Mouse (Mus musculus) forebrain, embryonic 10.5 days (tissue): ENCODE measurements at regions not wholly inside any gene's neighbourhood (a gene's known extent, or its start where the extent isn't known, plus 50 kb on each side); places are given as distances from the start of the nearest gene placed in this dataset.
"Not testable (repeated sequence)": the region's sequence is repeated elsewhere in the genome, so short reads cannot be mapped to it uniquely, and the experiment has no call there.

Experiments used
- DNase-seq: peaks from one replicate; pipeline ENCODE4 v3.0.0-alpha.2; 2017; ENCODE audit warnings: low spot score; ENCODE audit errors: extremely low spot score
- H3K27ac ChIP-seq: fragments of 300-500 bp; sonication (generic); 2 replicates; pipeline ENCODE4 v1.5.1; 2016; ENCODE audit warnings: mild to moderate bottlenecking
- H3K27me3 ChIP-seq: fragments of 300-500 bp; sonication (generic); 2 replicates; pipeline ENCODE4 v1.6.1; 2016; ENCODE audit warnings: mild to moderate bottlenecking; ENCODE audit not compliant: poor library complexity, severe bottlenecking
- H3K36me3 ChIP-seq: fragments of 300-500 bp; sonication (generic); replicated peaks from 2 replicates; pipeline ENCODE4 v1.6.1; 2016; ENCODE audit warnings: mild to moderate bottlenecking, moderate library complexity
- H3K4me1 ChIP-seq: fragments of 300-500 bp; sonication (generic); 2 replicates; pipeline ENCODE4 v1.6.1; 2016
- H3K4me3 ChIP-seq: fragments of 300-500 bp; sonication (generic); 2 replicates; pipeline ENCODE4 v1.5.1; 2016; ENCODE audit warnings: mild to moderate bottlenecking, moderate library complexity
- H3K9me3 ChIP-seq: fragments of 300-500 bp; sonication (generic); 2 replicates; pipeline ENCODE4 v1.6.1; 2016; ENCODE audit warnings: mild to moderate bottlenecking, moderate library complexity
- WGBS: fragments of 180-500 bp; shearing (Covaris S2); methylation state at CpG from one replicate; pipeline ENCODE4 v1.1.7; 2016; 5-methylcytosine and 5-hydroxymethylcytosine counted together

DNA sequence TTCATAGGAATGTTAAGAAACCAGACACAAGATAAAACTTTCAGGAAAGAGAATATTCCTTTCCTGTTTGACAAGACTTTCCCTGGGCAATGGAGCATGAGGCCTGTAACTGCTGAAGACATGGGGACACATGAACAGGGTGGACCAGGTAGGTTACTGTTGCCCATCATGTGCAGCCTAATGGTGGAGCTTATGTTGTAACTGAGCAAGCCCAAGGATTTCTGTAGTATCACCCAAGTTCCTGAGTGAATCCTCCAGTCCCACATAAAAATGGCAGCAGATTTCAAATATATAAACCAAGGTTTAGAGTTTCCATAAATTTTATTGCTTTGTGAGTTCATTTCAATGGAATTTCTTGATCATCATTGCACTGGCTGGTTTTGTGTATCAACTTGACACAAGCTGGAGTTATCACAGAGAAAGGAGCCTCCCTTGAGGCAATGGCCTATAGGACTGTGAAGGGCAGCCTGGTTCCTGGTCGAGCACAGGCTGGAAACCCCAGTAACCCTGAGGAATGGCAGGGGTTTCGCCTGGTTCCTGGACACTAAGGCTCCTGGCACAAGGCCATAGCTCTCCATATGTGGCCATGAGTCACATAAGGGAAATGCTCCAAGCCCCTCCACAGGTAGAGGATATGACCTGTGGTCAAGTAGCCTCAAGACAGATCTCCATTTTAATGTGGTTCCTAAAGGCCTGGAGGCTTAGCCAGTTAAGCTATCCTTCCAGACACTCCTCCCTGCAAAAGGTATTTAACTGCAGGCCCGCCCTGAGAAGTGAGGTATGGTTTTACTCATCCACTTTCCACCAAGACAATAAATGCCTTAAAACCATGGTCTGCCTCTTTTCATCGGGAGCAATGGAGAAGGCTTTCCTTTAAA, 92.9 kb upstream of the Pfn2 start:
- Histone ChIP-seq H3K27me3 (no peaks in the 10 kb centered on the region), H3K9me3 (no peaks in the 10 kb centered on the region), H3K4me3 (no peak overlapping the region), H3K4me1 (no peaks in the 10 kb centered on the region), H3K27ac (no peak overlapping the region), H3K36me3 (no peaks in the 10 kb centered on the region)
- WGBS, result 81% methylated on average over 4 of the region's 4 CpGs
- DNase-seq, result no peak

DNA sequence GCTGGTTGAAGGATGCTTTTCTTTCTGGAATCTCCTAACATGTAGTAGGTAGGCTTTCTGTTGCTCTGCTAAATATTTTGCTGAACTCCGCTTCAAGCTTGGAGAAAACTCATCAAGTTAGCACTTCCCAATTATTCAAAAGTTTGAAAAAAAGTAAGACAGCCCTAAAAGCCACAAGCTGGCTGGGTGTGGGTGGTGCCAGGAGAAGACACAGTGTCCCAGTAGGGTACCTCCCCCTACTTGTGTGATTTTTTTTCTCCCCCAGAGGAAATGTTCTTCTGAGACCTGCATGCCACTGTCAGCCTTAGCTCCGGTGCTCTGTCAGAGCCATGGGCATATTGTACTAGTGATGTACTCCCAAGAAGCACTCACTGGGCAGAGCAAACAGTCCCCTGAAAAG, 96.8 kb upstream of the Pfn2 start:
- DNase-seq, result no peak
- no peaks in the 10 kb centered on the region for H3K27me3 ChIP-seq
- no peak overlapping the region for H3K4me3 ChIP-seq
- WGBS, result 85% methylated on average over 2 of the region's 2 CpGs
- H3K4me1 ChIP-seq, result no peaks in the 10 kb centered on the region
- no peak overlapping the region for H3K27ac ChIP-seq
- 0 out of 2 replicates have a peak, but pooled peaks cover 3% of the 10 kb centered on the region for H3K9me3 ChIP-seq
- no peaks in the 10 kb centered on the region for H3K36me3 ChIP-seq

DNA sequence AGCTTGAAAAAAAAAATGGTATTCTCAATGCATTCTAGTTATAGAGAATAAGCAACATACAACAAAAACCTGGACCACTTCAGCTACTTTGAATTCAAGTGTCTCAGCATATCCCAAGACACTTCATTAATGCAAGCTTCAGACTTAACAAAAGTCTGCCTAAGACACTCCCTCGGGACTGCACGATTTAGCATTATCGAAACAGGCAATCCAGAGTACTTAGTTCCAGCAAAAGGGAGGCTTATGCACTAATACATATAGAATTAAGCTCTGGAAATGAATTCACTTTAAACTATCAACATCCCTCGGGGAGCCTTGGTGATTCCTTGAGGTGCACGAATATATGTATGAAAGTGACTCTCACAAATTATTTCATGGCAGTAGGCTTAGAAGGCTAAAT, 97.9 kb upstream of the Pfn2 start:
- no peaks in the 10 kb centered on the region for H3K36me3 ChIP-seq
- H3K27me3 ChIP-seq, result no peaks in the 10 kb centered on the region
- 82% methylated on average over 5 of the region's 5 CpGs for WGBS
- no peak overlapping the region for H3K27ac ChIP-seq
- H3K4me1 ChIP-seq, result peaks cover 3% of the 10 kb centered on the region
- no peak overlapping the region for H3K4me3 ChIP-seq
- DNase-seq, result no peak
- 0 out of 2 replicates have a peak, but pooled peaks cover 3% of the 10 kb centered on the region for H3K9me3 ChIP-seq

DNA sequence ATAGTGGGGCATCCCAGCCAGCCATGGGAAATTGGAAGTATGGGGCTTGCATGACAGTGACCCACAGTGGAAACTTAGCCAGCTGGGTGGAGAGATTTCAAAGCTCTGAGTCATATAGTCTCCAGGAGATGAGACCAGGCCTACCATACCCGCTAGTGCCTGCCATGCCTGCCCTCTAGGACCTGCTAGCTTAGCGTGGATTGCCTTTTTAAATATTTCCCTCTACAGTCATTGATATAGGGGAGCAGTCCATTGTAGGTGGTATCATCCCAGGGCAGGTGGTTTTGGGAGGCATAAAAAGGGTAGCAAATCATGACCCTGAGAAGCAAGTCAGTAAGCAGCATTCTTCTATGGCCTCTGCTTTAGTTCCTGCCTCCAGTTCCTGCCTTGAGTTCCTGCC, 99.5 kb upstream of the Pfn2 start:
- Histone ChIP-seq H3K27ac (no peak overlapping the region), H3K9me3 (0 out of 2 replicates have a peak, but pooled peaks cover 3% of the 10 kb centered on the region), H3K36me3 (no peaks in the 10 kb centered on the region), H3K4me3 (no peak overlapping the region), H3K4me1 (peaks cover 19% of the 10 kb centered on the region), H3K27me3 (no peaks in the 10 kb centered on the region)
- 86% methylated on average over 2 of the region's 2 CpGs for WGBS
- DNase-seq, result no peak

DNA sequence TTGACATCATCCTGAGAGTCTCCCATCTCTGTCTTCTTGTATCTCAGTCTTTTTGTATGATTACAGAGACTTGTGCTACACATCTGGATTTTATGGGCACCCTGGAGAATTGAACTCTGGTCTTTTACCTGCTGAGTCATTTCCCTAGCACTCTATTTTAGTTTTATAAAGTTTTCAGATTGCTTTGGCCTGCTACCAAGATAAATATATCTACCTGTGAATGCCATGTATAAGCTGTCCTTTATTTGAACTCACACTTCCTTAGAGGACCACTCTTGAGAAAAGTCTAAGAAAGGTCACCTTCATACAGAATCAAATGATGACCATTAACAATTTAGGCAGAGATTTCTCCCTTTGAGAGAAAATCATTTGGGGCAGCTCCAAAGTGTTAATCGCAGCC, 100.8 kb upstream of the Pfn2 start:
- H3K36me3 ChIP-seq, result no peaks in the 10 kb centered on the region
- H3K9me3 ChIP-seq, result 0 out of 2 replicates have a peak, but pooled peaks cover 3% of the 10 kb centered on the region
- no peak overlapping the region for H3K4me3 ChIP-seq
- DNase-seq, result no peak
- H3K4me1 ChIP-seq, result peaks cover 20% of the 10 kb centered on the region
- no peaks in the 10 kb centered on the region for H3K27me3 ChIP-seq
- WGBS, result 94% methylated on average over 1 of the region's 1 CpGs
- no peak overlapping the region for H3K27ac ChIP-seq

DNA sequence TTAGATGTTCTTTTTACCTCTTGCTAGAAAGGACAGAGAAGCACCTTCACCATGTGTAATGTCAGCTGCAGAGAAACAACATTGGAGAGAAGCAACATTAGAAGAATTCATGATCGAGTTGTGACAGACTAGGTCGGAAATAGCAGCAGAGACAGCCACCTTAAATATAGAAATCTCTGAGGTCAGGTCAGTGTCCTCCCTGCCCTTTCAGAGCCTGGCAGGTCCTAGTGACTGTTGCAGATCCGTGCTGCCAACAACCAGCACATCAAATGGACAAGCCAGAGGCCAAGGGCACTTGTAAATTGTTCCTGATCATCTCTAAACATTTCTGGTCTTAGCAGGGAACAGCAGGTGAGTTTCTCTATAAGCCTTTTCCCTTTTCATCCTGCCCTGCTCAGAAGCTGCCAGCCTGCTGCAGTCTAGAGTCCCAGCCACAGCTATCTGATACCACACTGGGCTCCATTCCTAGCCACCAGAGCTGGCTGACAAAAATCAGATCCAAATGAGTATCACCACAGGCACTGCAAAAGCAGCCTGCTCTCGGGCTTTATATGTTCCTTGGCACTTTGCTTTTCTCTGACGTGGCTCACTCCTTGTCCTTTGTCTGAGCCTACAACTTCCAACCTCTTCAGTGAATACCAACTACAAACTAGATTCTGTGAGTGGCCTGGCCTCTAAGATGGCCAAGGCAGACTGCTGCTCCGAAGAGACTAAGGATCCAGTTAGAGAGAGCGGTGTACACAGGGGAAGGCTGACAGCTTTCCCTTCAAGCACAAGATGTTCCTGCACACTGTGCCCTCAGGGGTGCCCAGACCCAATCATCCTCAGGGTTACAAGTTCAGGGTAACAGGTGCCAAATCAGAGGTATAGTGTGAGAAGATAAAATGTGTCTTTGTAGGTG, 102.8 kb upstream of the Pfn2 start:
- H3K27me3 ChIP-seq, result no peaks in the 10 kb centered on the region
- peak overlapping the region; percentile 63 for H3K27ac ChIP-seq
- H3K36me3 ChIP-seq, result no peaks in the 10 kb centered on the region
- 67% methylated on average over 7 of the region's 7 CpGs for WGBS
- no peak overlapping the region for H3K4me3 ChIP-seq
- H3K4me1 ChIP-seq, result peaks cover 20% of the 10 kb centered on the region
- no peak for DNase-seq
- H3K9me3 ChIP-seq, result 0 out of 2 replicates have a peak, but pooled peaks cover 3% of the 10 kb centered on the region

DNA sequence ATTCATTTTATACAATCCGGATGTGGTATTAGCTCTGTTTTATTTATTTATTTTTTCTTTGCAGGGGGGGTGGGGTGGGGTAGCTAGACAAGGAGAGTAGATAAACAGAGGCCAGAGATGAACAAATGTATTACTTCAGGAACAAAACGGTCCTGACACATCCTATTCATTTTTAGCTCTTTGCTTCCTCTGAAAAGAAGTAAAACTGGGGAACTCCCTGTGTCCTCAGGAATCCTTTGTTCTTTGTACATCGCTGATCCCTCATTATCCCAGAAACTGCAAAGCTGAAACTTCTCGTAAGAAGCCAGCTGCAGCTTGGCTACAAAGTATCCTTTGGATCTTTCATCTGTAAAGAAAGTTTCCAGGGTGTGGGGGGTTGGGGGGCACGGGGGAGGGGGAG, 103.6 kb upstream of the Pfn2 start:
- H3K4me3 ChIP-seq, result no peak overlapping the region
- no peak overlapping the region for H3K27ac ChIP-seq
- 0 out of 2 replicates have a peak, but pooled peaks cover 3% of the 10 kb centered on the region for H3K9me3 ChIP-seq
- H3K36me3 ChIP-seq, result no peaks in the 10 kb centered on the region
- no peaks in the 10 kb centered on the region for H3K27me3 ChIP-seq
- DNase-seq, result no peak
- 34% methylated on average over 5 of the region's 5 CpGs for WGBS
- H3K4me1 ChIP-seq, result peaks cover 25% of the 10 kb centered on the region

DNA sequence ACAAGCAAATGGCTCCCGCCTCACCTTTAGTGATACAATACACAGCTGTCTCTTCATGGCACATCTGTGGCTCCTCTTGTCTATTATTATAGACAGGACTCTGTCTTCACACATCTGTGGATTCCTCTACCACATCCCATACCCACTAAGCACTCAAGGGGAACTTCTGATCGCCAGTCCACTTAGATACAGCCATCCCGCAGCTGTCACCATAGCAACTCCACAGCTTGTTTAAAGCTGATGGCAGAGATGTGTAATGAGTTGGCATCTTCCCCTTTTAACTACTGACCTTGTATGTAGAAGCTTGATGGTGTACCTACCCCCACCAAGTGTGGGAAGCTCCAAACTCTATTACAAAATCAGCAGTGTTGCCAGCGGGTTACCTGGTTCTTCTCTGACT, 109.5 kb upstream of the Pfn2 start:
- Histone ChIP-seq H3K4me3 (no peak overlapping the region), H3K27me3 (no peaks in the 10 kb centered on the region), H3K4me1 (peaks cover 6% of the 10 kb centered on the region; the same call in 1 of the 2 replicates), H3K36me3 (no peaks in the 10 kb centered on the region), H3K27ac (no peak overlapping the region), H3K9me3 (no peaks in the 10 kb centered on the region; the same call in 1 of the 2 replicates)
- DNase-seq, result no peak
- 90% methylated on average over 4 of the region's 4 CpGs for WGBS

DNA sequence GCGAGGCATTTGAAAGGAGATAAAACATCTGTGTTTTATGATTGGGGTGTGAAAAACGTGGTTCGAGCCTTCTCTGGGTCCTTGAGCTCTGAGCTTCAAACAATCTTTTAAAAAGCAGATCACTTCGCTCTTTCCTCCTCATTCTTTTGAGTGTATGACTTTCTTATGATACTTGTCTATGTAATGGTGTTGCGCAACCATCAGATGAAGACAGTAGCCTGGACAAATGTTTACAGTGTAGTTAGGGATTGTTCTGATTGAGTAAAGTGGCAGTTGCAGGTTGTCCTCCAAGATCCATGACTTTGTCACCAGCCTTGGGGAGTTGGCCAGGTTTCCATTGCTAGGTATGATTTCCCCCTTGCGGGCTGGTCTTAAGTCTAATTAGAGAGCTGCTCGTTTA, 116.1 kb upstream of the Pfn2 start:
- H3K9me3 ChIP-seq, result no peaks in the 10 kb centered on the region; the same call in 1 of the 2 replicates
- H3K36me3 ChIP-seq, result no peaks in the 10 kb centered on the region
- WGBS, result 95% methylated on average over 7 of the region's 7 CpGs
- no peaks in the 10 kb centered on the region for H3K27me3 ChIP-seq
- no peak overlapping the region for H3K4me3 ChIP-seq
- no peaks in the 10 kb centered on the region for H3K4me1 ChIP-seq
- no peak overlapping the region for H3K27ac ChIP-seq
- DNase-seq, result no peak

DNA sequence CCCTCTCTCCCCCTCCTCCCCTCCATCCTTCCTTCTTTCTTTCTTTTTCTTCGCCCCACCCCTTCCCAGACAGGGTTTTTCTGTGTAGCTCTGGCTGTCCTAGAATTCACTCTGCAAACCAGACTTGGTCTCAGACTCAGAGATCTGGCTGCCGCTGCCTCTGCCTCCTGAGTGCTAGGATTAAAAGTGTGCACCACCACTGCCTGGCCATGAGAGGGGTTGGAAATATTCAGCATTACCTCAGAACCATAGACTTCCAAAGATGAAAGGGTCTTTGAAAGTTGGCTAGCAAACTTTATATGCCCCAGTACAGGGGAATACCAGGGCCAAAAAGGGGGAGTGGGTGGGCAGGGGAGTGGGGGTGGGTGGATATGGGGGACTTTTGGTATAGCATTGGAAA, 122.7 kb upstream of the Pfn2 start:
- H3K27ac ChIP-seq, DNase-seq, H3K36me3 ChIP-seq, H3K27me3 ChIP-seq, H3K9me3 ChIP-seq, H3K4me3 ChIP-seq: not testable (repeated sequence)
- peaks cover 15% of the 10 kb centered on the region; the same call in 1 of the 2 replicates for H3K4me1 ChIP-seq
- WGBS, result 93% methylated on average over 2 of the region's 2 CpGs

DNA sequence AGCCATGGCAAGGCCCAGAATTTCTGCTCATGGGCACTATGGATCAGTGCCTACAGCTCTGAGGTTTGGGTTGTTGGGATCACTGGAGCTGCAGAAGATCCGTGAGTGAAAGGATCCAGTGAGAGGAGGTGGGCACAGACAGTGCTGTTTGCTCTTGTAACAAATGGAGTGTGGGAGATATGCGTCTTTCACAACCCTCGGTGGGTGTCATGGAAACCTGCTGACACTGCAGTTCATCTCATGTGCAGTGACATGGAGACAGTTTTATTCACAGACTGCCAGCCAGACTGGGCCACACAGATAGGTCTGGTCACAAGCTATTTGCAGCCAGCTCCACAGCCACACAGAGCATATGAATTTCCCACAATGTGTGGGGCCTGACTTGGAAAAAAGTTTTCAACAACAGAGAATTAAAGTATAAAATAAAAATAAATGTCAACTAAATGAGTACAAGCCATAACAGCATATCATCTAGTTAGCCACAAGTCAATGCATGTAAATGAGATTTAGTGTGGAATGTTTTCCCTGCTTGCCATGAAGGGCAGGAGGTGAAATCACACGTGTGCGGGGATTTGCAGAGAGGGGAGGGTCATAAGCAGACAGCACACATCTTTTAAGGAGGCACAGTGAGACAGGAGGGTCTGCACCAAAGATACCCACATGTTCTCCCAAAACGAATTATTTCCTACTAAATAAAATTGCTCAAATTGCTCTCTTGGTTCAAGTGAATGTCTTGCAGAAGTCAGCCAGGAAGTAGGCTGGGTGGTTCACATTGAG, 124.8 kb upstream of the Pfn2 start:
- Histone ChIP-seq H3K4me3 (no peak overlapping the region), H3K27ac (no peak overlapping the region), H3K27me3 (no peaks in the 10 kb centered on the region), H3K36me3 (no peaks in the 10 kb centered on the region), H3K9me3 (no peaks in the 10 kb centered on the region), H3K4me1 (peaks cover 15% of the 10 kb centered on the region; the same call in 1 of the 2 replicates)
- no peak for DNase-seq
- 81% methylated on average over 6 of the region's 6 CpGs for WGBS

DNA sequence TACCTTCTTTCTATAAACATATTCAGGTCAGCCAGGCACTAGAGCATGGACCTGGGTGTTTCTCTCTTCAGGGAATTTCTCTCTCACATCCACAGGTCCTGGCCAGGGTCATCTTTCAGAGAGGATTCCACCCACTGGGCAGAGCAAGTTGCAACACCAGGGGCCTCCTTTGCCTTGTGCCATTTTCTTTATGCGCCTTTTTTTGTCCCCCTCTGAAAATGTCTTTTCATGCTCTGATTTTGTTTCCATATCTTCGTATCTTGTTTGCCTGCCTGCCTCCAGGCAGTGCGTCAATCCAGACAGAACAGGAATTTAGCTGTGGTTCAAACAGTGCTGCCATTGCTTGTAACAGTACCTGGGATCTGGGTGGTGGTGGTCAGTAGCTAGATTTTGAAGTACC, 125.7 kb upstream of the Pfn2 start:
- Histone ChIP-seq H3K27me3 (no peaks in the 10 kb centered on the region), H3K27ac (no peak overlapping the region), H3K4me3 (no peak overlapping the region), H3K36me3 (no peaks in the 10 kb centered on the region), H3K9me3 (no peaks in the 10 kb centered on the region), H3K4me1 (peaks cover 15% of the 10 kb centered on the region; the same call in 1 of the 2 replicates)
- WGBS, result 93% methylated on average over 3 of the region's 3 CpGs
- DNase-seq, result no peak
